Mouse (Mus musculus) heart, postnatal 0 days (tissue): ENCODE measurements around the gene Tssk1. TPM values are rescaled to one million over a fixed set of nuclear protein-coding genes. Genes with fewer than 3 reads are reported as not detected.

Source experiments
- ATAC-seq: fragments of 200-750 bp; cut with Nextera tagmentation; 2 replicates; pipeline ENCODE4 v1.8.0; 2017; ENCODE audit warnings: low read depth, moderate number of reproducible peaks, moderate library complexity; ENCODE audit not compliant: insufficient read depth
- DNase-seq: peaks from one replicate; pipeline ENCODE4 v3.0.0-alpha.2; 2016; ENCODE audit warnings: low spot score
- H3K27ac ChIP-seq: fragments of 300-500 bp; sonication (generic); 2 replicates; pipeline ENCODE4 v1.5.1; 2014; ENCODE audit warnings: low read depth, mild to moderate bottlenecking
- H3K27me3 ChIP-seq: fragments of 300-500 bp; sonication (generic); 2 replicates; pipeline ENCODE4 v1.6.1; 2014; ENCODE audit warnings: low read length, mixed read lengths; ENCODE audit not compliant: control insufficient read depth, insufficient read depth
- H3K36me3 ChIP-seq: fragments of 300-500 bp; sonication (generic); replicated peaks from 2 replicates; pipeline ENCODE4 v1.6.1; 2014; ENCODE audit warnings: low read length, mixed read lengths; ENCODE audit not compliant: control insufficient read depth, insufficient read depth
- H3K4me1 ChIP-seq: fragments of 300-500 bp; sonication (generic); 2 replicates; pipeline ENCODE4 v1.6.1; 2014; ENCODE audit warnings: antibody characterized with exemption; ENCODE audit not compliant: control insufficient read depth, insufficient read depth
- H3K4me2 ChIP-seq: fragments of 300-500 bp; sonication (generic); 2 replicates; pipeline ENCODE4 v1.6.1; 2014; ENCODE audit warnings: low read depth, mild to moderate bottlenecking, low read length, moderate library complexity
- H3K4me3 ChIP-seq: fragments of 300-500 bp; sonication (generic); 2 replicates; pipeline ENCODE4 v1.5.1; 2014; ENCODE audit warnings: low read depth, low read length
- H3K9ac ChIP-seq: fragments of 300-500 bp; sonication (generic); replicated peaks from 2 replicates; pipeline ENCODE4 v1.6.1; 2014; ENCODE audit warnings: low read depth, low read length, mixed read lengths
- H3K9me3 ChIP-seq: fragments of 300-500 bp; sonication (generic); replicated peaks from 2 replicates; pipeline ENCODE4 v1.6.1; 2016; ENCODE audit warnings: low read length; ENCODE audit not compliant: control insufficient read depth
- CTCF ChIP-seq: IDR thresholded peaks from 2 replicates; pipeline ENCODE4 v1.5.1; 2016; ENCODE audit warnings: antibody characterized with exemption, control low read depth, low read depth
- EP300 ChIP-seq: IDR thresholded peaks from 2 replicates; pipeline ENCODE4 v1.6.1; 2016; ENCODE audit warnings: antibody characterized with exemption, low read depth
- WGBS: fragments of 180-500 bp; shearing (Covaris S2); extraction: QIAGEN DNeasy Blood & Tissue Kit; methylation state at CpG from one replicate; pipeline ENCODE4 v1.1.7; 2014; 5-methylcytosine and 5-hydroxymethylcytosine counted together
- polyA plus RNA-seq: library from polyadenylated mRNA; unstranded; fragments of >200 nt; fragmentation: Nextera tagmentation; extraction: Ambion mirVana; gene quantifications from 2 replicates; pipeline ENCODE4 v1.2.1, GENCODE M21; 2015
- total RNA-seq: library from RNA; depleted of rRNA; stranded (reverse); fragments of >200 nt; gene quantifications from 2 replicates; pipeline ENCODE4 v1.2.3, GENCODE M21; 2014; ENCODE audit warnings: low replicate concordance

The Tssk1 gene
- total and polyA plus RNA-seq, 2 experiments from 2014 or later = 0.08 TPM; not detected in 1

GRCm38 (mm10) chr16:17921325-17922162, 27.5 kb downstream of the Tssk1 start:
- TF ChIP-seq CTCF = peak; percentile 50
- TF ChIP-seq EP300 = no peak; the same call in 1 of the 2 replicates
- Histone ChIP-seq H3K27me3 (peaks cover 18% of the 10 kb centered on the region), H3K4me3 (peak overlapping the region; percentile 66), H3K9ac (peak overlapping the region; percentile 82), H3K9me3 (no peaks in the 10 kb centered on the region), H3K4me2 (peak overlapping the region; percentile 97), H3K27ac (peak overlapping the region; percentile 82), H3K36me3 (0 out of 2 replicates have a peak, but pooled peaks cover 3% of the 10 kb centered on the region), H3K4me1 (peaks cover 13% of the 10 kb centered on the region; the same call in 1 of the 2 replicates)
- peak; percentile 98 for ATAC-seq
- 2% methylated on average over 47 of the region's 47 CpGs for WGBS
- DNase-seq = peak; percentile 98

GRCm38 (mm10) chr16:17922163-17922538, 28.1 kb downstream of the Tssk1 start:
- Histone ChIP-seq H3K27me3 (peaks cover 12% of the 10 kb centered on the region), H3K9me3 (no peaks in the 10 kb centered on the region), H3K4me3 (peak overlapping the region; percentile 66), H3K9ac (peak overlapping the region; percentile 82), H3K27ac (peak overlapping the region; percentile 82), H3K4me2 (peak overlapping the region; percentile 97), H3K36me3 (0 out of 2 replicates have a peak, but pooled peaks cover 3% of the 10 kb centered on the region), H3K4me1 (peaks cover 13% of the 10 kb centered on the region; the same call in 1 of the 2 replicates)
- no peak; the same call in 1 of the 2 replicates for ATAC-seq
- peak; percentile 21 for DNase-seq
- under 1% methylated on average over 14 of the region's 14 CpGs for WGBS
- TF ChIP-seq CTCF (no peak), EP300 (no peak; the same call in 1 of the 2 replicates)

- Histone ChIP-seq H3K27ac (peak overlapping the region; percentile 76), H3K4me1 (peaks cover 4% of the 10 kb centered on the region; the same call in 1 of the 2 replicates), H3K9me3 (no peaks in the 10 kb centered on the region), H3K36me3 (0 out of 2 replicates have a peak, but pooled peaks cover 3% of the 10 kb centered on the region), H3K27me3 (no peaks in the 10 kb centered on the region), H3K9ac (peak overlapping the region; percentile 85), H3K4me3 (peak overlapping the region; percentile 87), H3K4me2 (peak overlapping the region; percentile 98)
- DNase-seq (peak; percentile 10), ATAC-seq (peak; percentile 13)
- TF ChIP-seq EP300 (no peak), CTCF (no peak)
- WGBS = 1% methylated on average over 60 of the region's 72 CpGs
Observed at GRCm38 (mm10) chr16:17927351-17928082, 33.5 kb downstream of the Tssk1 start.

- no peak for TF ChIP-seq CTCF
- TF ChIP-seq EP300 = no peak
- peak within 1 kb of the TSS; percentile 85 for H3K9ac ChIP-seq
Observed at GRCm38 (mm10) chr16:17928087-17928580, 34.1 kb downstream of the Tssk1 start, which contains the start of gene Slc25a1. Gene Slc25a1, minus strand, starts transcription at chr16:17928219.

GRCm38 (mm10) chr16:17928627-17929104, 34.6 kb downstream of the Tssk1 start:
- under 1% methylated on average over 9 of the region's 9 CpGs for WGBS
- peak; percentile 62 for ATAC-seq
- Histone ChIP-seq H3K36me3 (0 out of 2 replicates have a peak, but pooled peaks cover 3% of the 10 kb centered on the region), H3K9ac (peak overlapping the region; percentile 85), H3K4me3 (peak overlapping the region; percentile 87), H3K9me3 (no peaks in the 10 kb centered on the region), H3K27me3 (no peaks in the 10 kb centered on the region), H3K4me2 (peak overlapping the region; percentile 98), H3K4me1 (no peaks in the 10 kb centered on the region), H3K27ac (peak overlapping the region; percentile 76)
- TF ChIP-seq EP300 (no peak), CTCF (peak; percentile 61)
- DNase-seq = peak; percentile 74

More at GRCm38 (mm10) chr16:17928087-17928580, 34.1 kb downstream of the Tssk1 start, which contains the start of gene Slc25a1:
- H3K27me3 ChIP-seq = no peaks in the 10 kb centered on the region
- DNase-seq (peak; percentile 20), ATAC-seq (peak; percentile 55)
- H3K4me2 ChIP-seq = peak within 1 kb of the TSS; percentile 98
- no peaks in the 10 kb centered on the region for H3K4me1 ChIP-seq
- H3K4me3 ChIP-seq = peak within 1 kb of the TSS; percentile 87
- no peaks in the 10 kb centered on the region for H3K9me3 ChIP-seq
- peak within 1 kb of the TSS; percentile 76 for H3K27ac ChIP-seq
- 0 out of 2 replicates have a peak, but pooled peaks cover 3% of the 10 kb centered on the region for H3K36me3 ChIP-seq
- WGBS = under 1% methylated on average over 47 of the region's 47 CpGs
